Mouse (Mus musculus): ENCODE results near the gene 4930519P11Rik. TPM values are rescaled to one million over a fixed set of nuclear protein-coding genes. Genes with fewer than 3 reads are reported as not detected.
A peak's percentile ranks its signal among the peaks of the same experiment; 100 is the strongest.

4930519P11Rik gene
- total and polyA plus RNA-seq, 3 experiments = not detected

DNA sequence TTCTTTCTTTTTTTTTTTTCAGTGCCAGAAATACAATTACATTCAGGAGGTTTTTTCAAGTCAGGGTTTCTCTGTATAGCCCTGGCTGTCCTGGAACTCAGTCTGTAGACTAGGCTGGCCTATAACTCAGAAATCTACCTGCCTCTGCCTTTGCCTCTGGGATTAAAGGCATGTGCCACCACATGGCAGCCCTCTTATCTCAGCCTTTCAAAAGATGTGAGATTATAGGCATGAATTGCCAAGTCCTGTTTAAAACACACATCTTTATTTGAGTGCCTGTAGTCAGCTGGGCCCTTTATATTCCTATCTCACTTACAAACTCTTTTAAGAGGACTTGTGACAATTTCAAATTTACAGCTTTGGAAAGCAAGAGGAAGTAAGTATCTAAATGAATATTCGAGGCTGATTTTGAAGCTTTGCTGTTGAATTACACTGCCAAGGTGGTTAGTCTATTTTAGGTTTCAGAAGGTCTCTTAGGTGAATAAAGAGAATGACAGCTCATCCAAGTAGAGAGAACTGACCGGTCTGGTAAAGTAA, 42.7 kb upstream of the 4930519P11Rik start:
- no peak overlapping the region for H3K27ac ChIP-seq (ENCODE audit: insufficient read depth, low read depth)
- H3K9me3 ChIP-seq (replicated peaks; ENCODE audit: low read length) = no peaks in the 10 kb centered on the region
- H3K79me2 ChIP-seq (replicated peaks; ENCODE audit: control insufficient read depth, extremely low read depth, insufficient read depth, poor library complexity, severe bottlenecking) = peaks cover 37% of the 10 kb centered on the region
- H3K4me2 ChIP-seq (ENCODE audit: insufficient read depth, low read depth, poor library complexity, severe bottlenecking) = peak overlapping the region; percentile 84
- no peak for TF ChIP-seq ZNF384 (IDR thresholded peaks at IDR 0.05; ENCODE audit: low read depth, low read length)
- TF ChIP-seq SIN3A (IDR thresholded peaks at IDR 0.05; ENCODE audit: low read length) = no peak
- H3K4me3 ChIP-seq (replicated peaks in 1 of 3; ENCODE audit: low read depth in 2 of 3, low read length in 2 of 3, poor library complexity in 1 of 3) = peak overlapping the region in 2 of 3 experiments; percentile 21 to 94
- H3K27me3 ChIP-seq (replicated peaks) = no peaks in the 10 kb centered on the region
- peak overlapping the region; percentile 59 for H3K9ac ChIP-seq (ENCODE audit: insufficient read depth, low read depth)
- in situ Hi-C loops (cut with MboI; ENCODE audit: low pct_ligation_motif_present, low pct_unique_long_range_greater_than_20kb, low sequenced_read_pairs) (no loop called here), dilution Hi-C loops (cut with MboI; ENCODE audit: extremely low pct_ligation_motif_present, extremely low pct_unique_long_range_greater_than_20kb, low sequenced_read_pairs) (no loop called here)
- peak; percentile 13 for DNase-seq (ENCODE audit: extremely low read depth)
- peaks cover 7 to 16% of the 10 kb centered on the region in 2 experiments for H3K36me3 ChIP-seq (replicated peaks in 1 of 2; ENCODE audit: control insufficient read depth in 1 of 2, insufficient read depth in 1 of 2, low read length in 1 of 2)
- H3K4me1 ChIP-seq (ENCODE audit: control insufficient read depth in 1 of 2, insufficient read depth in 2 of 2) = peaks cover 10 to 29% of the 10 kb centered on the region in 2 experiments

DNA sequence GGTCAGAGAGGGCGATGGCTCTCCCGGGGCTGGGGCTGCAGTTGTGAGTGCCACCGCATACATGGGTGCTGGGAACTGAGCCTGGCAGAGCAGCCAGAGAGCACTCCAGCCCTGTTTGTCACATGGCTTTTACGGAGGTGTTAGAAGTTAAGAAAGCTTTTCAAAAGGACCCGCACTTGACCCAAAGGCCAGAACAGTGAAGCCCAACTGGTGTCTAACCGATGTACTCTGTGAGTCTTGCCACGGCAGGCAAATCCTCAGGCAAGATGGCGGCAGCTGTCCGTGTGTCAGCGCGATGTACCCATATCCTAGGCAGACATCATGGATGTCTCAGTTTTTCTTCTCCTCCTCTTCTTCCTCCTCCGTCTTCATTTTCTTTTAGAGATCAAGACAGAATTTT, 41.7 kb upstream of the 4930519P11Rik start:
- no peak for TF ChIP-seq MAX (IDR thresholded peaks at IDR 0.05; ENCODE audit: low read length)
- TF ChIP-seq POLR2A (IDR thresholded peaks at IDR 0.05; ENCODE audit: low read depth, low read length) = no peak
- no peak for TF ChIP-seq ETS1 (conservative IDR thresholded peaks at IDR 0.05; ENCODE audit: low read depth, low read length)
- TF ChIP-seq E2F4 (IDR thresholded peaks at IDR 0.05; ENCODE audit: insufficient replicate concordance, low read depth, low read length) = no peak
- TF ChIP-seq TBP (conservative IDR thresholded peaks at IDR 0.05; ENCODE audit: low read depth, low read length) = no peak
- no peak for TF ChIP-seq TCF12 (IDR thresholded peaks at IDR 0.05; ENCODE audit: low read depth, low read length)
- Histone ChIP-seq H3K79me2 (replicated peaks; ENCODE audit: control insufficient read depth, extremely low read depth, insufficient read depth, poor library complexity, severe bottlenecking) (peaks cover 29% of the 10 kb centered on the region), H3K9ac (ENCODE audit: insufficient read depth, low read depth) (no peak overlapping the region), H3K27me3 (replicated peaks) (no peaks in the 10 kb centered on the region), H3K4me2 (ENCODE audit: insufficient read depth, low read depth, poor library complexity, severe bottlenecking) (no peak overlapping the region), H3K9me3 (replicated peaks; ENCODE audit: low read length) (peaks cover 5% of the 10 kb centered on the region), H3K27ac (ENCODE audit: insufficient read depth, low read depth) (no peak overlapping the region), H3K4me3 (replicated peaks in 1 of 3; ENCODE audit: low read depth in 2 of 3, low read length in 2 of 3, poor library complexity in 1 of 3) (no peak overlapping the region), H3K36me3 (replicated peaks in 1 of 2; ENCODE audit: control insufficient read depth in 1 of 2, insufficient read depth in 1 of 2, low read length in 1 of 2) (peaks cover 0 to 7% of the 10 kb centered on the region in 2 experiments), H3K4me1 (ENCODE audit: control insufficient read depth in 1 of 2, insufficient read depth in 2 of 2) (peaks cover 8 to 21% of the 10 kb centered on the region in 2 experiments)
- in situ Hi-C loops (cut with MboI; ENCODE audit: low pct_ligation_motif_present, low pct_unique_long_range_greater_than_20kb, low sequenced_read_pairs) (no loop called here), dilution Hi-C loops (cut with MboI; ENCODE audit: extremely low pct_ligation_motif_present, extremely low pct_unique_long_range_greater_than_20kb, low sequenced_read_pairs) (no loop called here)
- DNase-seq (ENCODE audit: extremely low read depth) = no peak

DNA sequence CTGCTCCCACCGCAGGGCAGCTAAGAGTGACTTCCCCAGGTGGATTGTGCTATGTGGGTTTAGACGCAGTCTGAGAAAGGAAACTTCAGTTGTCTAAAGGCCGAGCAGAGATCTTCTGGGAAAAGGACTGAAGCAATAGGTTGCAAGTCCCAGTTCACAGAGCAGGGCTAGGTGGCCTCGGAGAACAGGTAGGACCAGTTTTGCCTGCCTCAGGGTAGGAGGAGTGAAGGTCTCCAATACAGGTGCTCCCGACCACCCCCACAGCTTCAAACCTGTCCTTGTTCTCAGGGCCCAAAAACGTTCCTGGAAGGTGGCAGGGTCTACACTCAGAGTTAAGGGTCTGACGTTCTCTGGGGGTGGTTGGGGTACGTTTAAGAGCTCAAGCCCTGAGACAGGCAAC, 38.1 kb upstream of the 4930519P11Rik start, which contains the start of gene Chmp4b:
Gene Chmp4b, plus strand, starts transcription at position 343 of the 400 bp plus-strand sequence.
- Histone ChIP-seq H3K4me2 (ENCODE audit: insufficient read depth, low read depth, poor library complexity, severe bottlenecking) (no peak within 1 kb of the TSS), H3K4me1 (ENCODE audit: control insufficient read depth in 1 of 2, insufficient read depth in 2 of 2) (peaks cover 0 to 6% of the 10 kb centered on the region in 2 experiments; a peak in 2 of 4 replicates), H3K36me3 (replicated peaks in 1 of 2; ENCODE audit: control insufficient read depth in 1 of 2, insufficient read depth in 1 of 2, low read length in 1 of 2) (peaks cover 0 to 4% of the 10 kb centered on the region in 2 experiments), H3K9me3 (replicated peaks; ENCODE audit: low read length) (peaks cover 5% of the 10 kb centered on the region), H3K27me3 (replicated peaks) (no peaks in the 10 kb centered on the region), H3K9ac (ENCODE audit: insufficient read depth, low read depth) (no peak within 1 kb of the TSS), H3K27ac (ENCODE audit: insufficient read depth, low read depth) (no peak within 1 kb of the TSS), H3K79me2 (replicated peaks; ENCODE audit: control insufficient read depth, extremely low read depth, insufficient read depth, poor library complexity, severe bottlenecking) (no peaks in the 10 kb centered on the region), H3K4me3 (replicated peaks in 1 of 3; ENCODE audit: low read depth in 2 of 3, low read length in 2 of 3, poor library complexity in 1 of 3) (no peak within 1 kb of the TSS)
- DNase-seq (ENCODE audit: extremely low read depth) = no peak
- TF ChIP-seq TBP (conservative IDR thresholded peaks at IDR 0.05; ENCODE audit: low read depth, low read length) (no peak), MEF2A (IDR thresholded peaks at IDR 0.05; ENCODE audit: borderline replicate concordance, low read depth, low read length) (no peak), POLR2A (IDR thresholded peaks at IDR 0.05; ENCODE audit: low read depth, low read length) (no peak), SIN3A (IDR thresholded peaks at IDR 0.05; ENCODE audit: low read length) (no peak), NELFE (IDR thresholded peaks at IDR 0.05; ENCODE audit: low read depth, low read length) (no peak)
- in situ Hi-C loops (cut with MboI; ENCODE audit: low pct_ligation_motif_present, low pct_unique_long_range_greater_than_20kb, low sequenced_read_pairs) (no loop called here), dilution Hi-C loops (cut with MboI; ENCODE audit: extremely low pct_ligation_motif_present, extremely low pct_unique_long_range_greater_than_20kb, low sequenced_read_pairs) (no loop called here)
